Mouse (Mus musculus) MEL (cell line): ENCODE results near the gene Adam33.

Source experiments
- CTCF ChIP-seq, 3 experiments: IDR thresholded peaks in 2 of 3; conservative IDR thresholded peaks in 1 of 3; 2 replicates each; pipeline ENCODE4 v1.5.1; 2011 to 2012; ENCODE audit warnings: low read length in 3 of 3, low read depth in 2 of 3, mild to moderate bottlenecking in 2 of 3, improper control_type of control experiment in 1 of 3, inconsistent platforms in 1 of 3, mixed read lengths in 1 of 3, moderate library complexity in 1 of 3; ENCODE audit not compliant: control insufficient read depth in 1 of 3, insufficient read depth in 1 of 3, poor library complexity in 1 of 3, severe bottlenecking in 1 of 3
- EP300 ChIP-seq, 2 experiments: IDR thresholded peaks; 2 replicates each; pipeline ENCODE4 v1.6.1; 2011; ENCODE audit warnings: improper control_type of control experiment in 2 of 2, low read length in 2 of 2, low read depth in 1 of 2, mild to moderate bottlenecking in 1 of 2
- MXI1 ChIP-seq: IDR thresholded peaks from 2 replicates; pipeline ENCODE4 v1.6.1; 2011; ENCODE audit warnings: mild to moderate bottlenecking, low read depth, low read length, improper control_type of control experiment
- RAD21 ChIP-seq: IDR thresholded peaks from 2 replicates; pipeline ENCODE4 v1.6.1; 2011; ENCODE audit warnings: mild to moderate bottlenecking, low read depth, low read length, improper control_type of control experiment
- SIN3A ChIP-seq: IDR thresholded peaks from 2 replicates; pipeline ENCODE4 v1.6.1; 2012; ENCODE audit warnings: low read length, improper control_type of control experiment, inconsistent platforms
- TAL1 ChIP-seq: IDR thresholded peaks from 2 replicates; pipeline ENCODE4 v1.6.1; 2012; ENCODE audit warnings: mild to moderate bottlenecking, inconsistent platforms, low read length, moderate library complexity, mixed read lengths
- UBTF ChIP-seq: IDR thresholded peaks from 2 replicates; pipeline ENCODE4 v1.6.1; 2012; ENCODE audit warnings: low read depth, mild to moderate bottlenecking, inconsistent platforms, low read length, improper control_type of control experiment, moderate library complexity, borderline replicate concordance; ENCODE audit not compliant: insufficient read depth
- ZNF384 ChIP-seq: IDR thresholded peaks from 2 replicates; pipeline ENCODE4 v1.6.1; 2012; ENCODE audit warnings: low read depth, mild to moderate bottlenecking, inconsistent platforms, low read length, improper control_type of control experiment

DNA sequence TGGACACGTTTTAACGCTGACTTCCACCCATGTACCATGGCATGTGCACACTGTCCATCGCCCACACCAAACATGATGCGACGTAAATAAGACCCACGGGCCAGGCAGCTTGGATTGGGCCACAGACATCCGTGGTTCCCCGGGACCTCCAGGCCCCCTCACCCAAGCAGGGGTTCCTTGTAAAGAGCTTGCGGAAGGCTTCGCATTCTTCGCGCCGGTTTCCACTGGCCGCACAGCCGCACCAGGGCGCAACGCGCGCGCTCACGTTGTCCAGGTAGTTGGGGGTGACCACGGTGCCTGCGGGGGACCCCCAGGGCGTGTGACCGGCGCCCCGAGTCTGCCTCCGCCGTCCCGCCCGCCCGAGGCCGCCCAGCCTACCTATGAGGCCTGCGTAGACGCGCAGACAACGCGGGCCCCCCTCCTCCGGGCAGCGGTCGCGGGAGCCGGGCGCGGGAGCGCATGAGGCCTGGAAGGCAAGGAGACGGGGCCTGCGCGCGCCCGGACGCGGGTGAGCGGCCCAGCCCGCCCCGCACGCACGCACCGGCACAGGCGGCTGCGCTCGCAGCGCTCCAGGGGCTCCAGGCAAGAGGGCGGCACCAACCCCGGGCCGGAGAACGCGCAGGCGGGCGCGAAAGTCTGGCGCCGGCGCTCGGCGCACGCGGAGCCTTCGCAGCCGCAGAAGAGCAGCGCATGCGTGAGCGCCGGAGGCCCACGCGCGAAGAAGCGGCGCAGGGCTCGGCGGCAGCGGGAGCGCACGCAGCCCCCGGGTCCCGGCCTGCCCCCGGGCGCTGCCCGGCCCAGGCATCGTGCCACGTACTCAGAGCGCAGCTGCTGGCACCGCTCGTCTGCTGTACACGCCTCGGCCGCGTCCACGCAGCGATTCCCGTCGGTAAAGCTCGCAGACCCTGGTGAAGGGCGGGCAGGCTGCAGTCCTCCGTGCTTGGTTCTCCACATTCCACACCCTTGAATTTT, 22.5 kb downstream of the Adam33 start:
- TF ChIP-seq RAD21 (no peak), TAL1 (no peak), MXI1 (no peak), SIN3A (no peak), UBTF (no peak), EP300 (IDR thresholded peaks at IDR 0.05; ENCODE audit: low read depth in 1 of 2, low read length in 2 of 2) (no peak), ZNF384 (no peak), CTCF (IDR thresholded peaks at IDR 0.05 in 2 of 3, conservative IDR thresholded peaks at IDR 0.05 in 1 of 3; ENCODE audit: control insufficient read depth in 1 of 3, insufficient read depth in 1 of 3, low read depth in 2 of 3, low read length in 3 of 3, poor library complexity in 1 of 3, severe bottlenecking in 1 of 3) (no peak)
